Mouse (Mus musculus) embryonic fibroblast, embryonic 13.5 days (primary cell): Measurements from ENCODE around the gene Adamts14. TPM values are rescaled to one million over a fixed set of nuclear protein-coding genes. Genes with fewer than 3 reads are reported as not detected.

Experiments used
- H3K27ac ChIP-seq: 2 replicates; pipeline ENCODE4 v1.5.1; 2012; ENCODE audit warnings: low read length, control low read depth, inconsistent platforms; ENCODE audit not compliant: insufficient read depth
- H3K4me1 ChIP-seq: 2 replicates; pipeline ENCODE4 v1.6.1; 2011; ENCODE audit warnings: low read length; ENCODE audit not compliant: control insufficient read depth, insufficient read depth
- H3K4me3 ChIP-seq: 2 replicates; pipeline ENCODE4 v1.5.1; 2011; ENCODE audit warnings: mild to moderate bottlenecking, control low read depth, low read length; ENCODE audit not compliant: insufficient read depth
- CTCF ChIP-seq: IDR thresholded peaks from 2 replicates; pipeline ENCODE4 v1.5.1; 2011; ENCODE audit warnings: mild to moderate bottlenecking, control low read depth, low read length, moderate library complexity, borderline replicate concordance; ENCODE audit not compliant: insufficient read depth
- POLR2A ChIP-seq: IDR thresholded peaks from 2 replicates; pipeline ENCODE4 v1.6.1; 2011; ENCODE audit warnings: low read depth, mild to moderate bottlenecking, control low read depth, low read length, moderate library complexity
- polyA plus RNA-seq: library from polyadenylated mRNA; stranded (reverse); fragments of >200 nt; gene quantifications from 2 replicates; pipeline ENCODE4 v1.2.4, GENCODE M21; 2011; ENCODE audit warnings: low read depth; ENCODE audit not compliant: missing spikeins, insufficient read length

Gene Adamts14
- polyA plus RNA-seq, 1 experiment = 8.1 TPM

DNA sequence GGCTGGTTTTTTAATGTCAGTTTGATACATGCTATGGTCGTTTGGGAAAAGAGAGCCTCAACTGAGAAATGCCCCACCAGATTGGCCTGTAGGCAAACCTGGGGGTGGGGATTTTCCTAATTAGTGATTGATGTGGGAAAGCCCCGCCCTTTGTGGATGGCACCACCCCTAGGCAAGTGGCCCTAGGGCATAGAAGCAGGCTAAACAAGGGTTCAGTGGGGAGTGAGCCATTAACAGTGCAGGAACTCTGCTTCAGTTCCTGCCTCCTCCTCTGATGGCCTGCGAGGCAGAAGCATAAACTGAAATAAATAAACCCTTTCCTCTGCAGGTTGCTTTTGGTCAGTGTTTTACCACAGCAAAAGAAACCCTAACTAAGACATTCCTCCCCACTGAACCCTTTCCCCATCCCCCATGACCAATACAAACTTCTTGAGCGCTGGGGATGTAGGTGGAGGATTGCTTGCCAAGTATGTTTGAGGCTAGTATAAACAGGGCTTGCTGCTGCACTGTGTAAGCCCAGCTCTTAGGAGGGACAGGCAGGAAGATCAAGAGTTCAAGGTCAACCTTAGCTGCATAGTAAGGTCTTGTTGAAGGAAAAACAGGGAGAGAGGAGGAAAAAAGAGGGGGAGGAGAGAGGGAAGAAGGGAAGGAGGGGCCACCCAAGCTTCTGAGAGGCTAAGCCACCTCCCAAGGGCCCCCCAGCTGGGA, 36.4 kb downstream of the Adamts14 start:
- TF ChIP-seq CTCF (no peak), POLR2A (no peak)
- Histone ChIP-seq H3K4me3 (no peak overlapping the region), H3K27ac (no peak overlapping the region), H3K4me1 (no peaks in the 10 kb centered on the region)

DNA sequence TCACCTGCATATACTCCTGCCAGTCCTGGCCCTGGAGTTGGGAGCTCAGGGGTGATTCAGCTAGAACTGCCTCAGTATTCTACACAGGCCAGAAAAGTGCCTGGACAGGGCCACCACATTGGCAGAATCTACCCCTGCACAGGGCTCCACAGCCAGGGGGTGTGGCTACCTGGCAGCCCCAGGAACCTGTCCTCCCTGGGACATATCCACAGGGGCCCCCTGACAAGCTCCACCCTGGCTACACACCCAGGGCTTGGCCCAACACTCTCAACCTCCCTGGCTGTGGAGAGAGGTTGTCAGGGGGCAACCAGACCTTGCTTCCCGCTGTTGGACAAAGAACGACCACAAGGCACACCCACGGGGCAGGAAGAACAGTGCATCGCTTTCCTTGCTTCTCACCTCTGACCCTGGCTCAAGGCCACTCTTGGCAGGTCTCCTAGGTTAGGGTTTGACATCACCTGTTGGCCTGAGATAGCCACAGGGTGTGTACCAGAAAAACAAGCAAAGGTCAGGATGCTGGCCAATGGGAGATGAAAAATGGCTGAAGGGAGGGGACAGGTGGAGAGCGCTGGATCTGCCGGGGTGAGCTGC, 37.5 kb downstream of the Adamts14 start:
- no peak for TF ChIP-seq CTCF
- TF ChIP-seq POLR2A = no peak
- Histone ChIP-seq H3K4me3 (no peak overlapping the region), H3K4me1 (no peaks in the 10 kb centered on the region), H3K27ac (no peak overlapping the region)

DNA sequence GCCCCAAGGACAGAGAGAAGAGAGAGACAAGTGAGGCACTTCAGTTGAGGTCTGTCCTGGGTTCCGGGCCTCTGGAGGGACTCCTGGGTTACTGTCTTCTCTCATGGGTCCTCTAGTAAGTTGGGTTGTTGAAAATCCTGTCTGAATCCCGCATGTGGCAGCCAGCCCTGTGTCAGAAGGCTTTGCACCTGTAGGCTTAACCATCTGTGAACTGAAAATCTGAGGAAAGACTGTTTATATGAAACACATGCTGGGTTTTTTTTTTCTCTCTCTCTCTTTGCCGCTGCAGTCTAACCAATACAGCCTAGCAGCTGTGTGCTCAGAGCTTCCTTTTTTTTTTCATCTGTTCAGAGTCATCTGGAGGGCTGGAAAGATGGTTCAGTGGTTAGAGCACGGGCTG, 38.9 kb downstream of the Adamts14 start:
- TF ChIP-seq CTCF = no peak
- TF ChIP-seq POLR2A = no peak
- no peak overlapping the region for H3K27ac ChIP-seq
- H3K4me1 ChIP-seq = no peaks in the 10 kb centered on the region
- H3K4me3 ChIP-seq = no peak overlapping the region

DNA sequence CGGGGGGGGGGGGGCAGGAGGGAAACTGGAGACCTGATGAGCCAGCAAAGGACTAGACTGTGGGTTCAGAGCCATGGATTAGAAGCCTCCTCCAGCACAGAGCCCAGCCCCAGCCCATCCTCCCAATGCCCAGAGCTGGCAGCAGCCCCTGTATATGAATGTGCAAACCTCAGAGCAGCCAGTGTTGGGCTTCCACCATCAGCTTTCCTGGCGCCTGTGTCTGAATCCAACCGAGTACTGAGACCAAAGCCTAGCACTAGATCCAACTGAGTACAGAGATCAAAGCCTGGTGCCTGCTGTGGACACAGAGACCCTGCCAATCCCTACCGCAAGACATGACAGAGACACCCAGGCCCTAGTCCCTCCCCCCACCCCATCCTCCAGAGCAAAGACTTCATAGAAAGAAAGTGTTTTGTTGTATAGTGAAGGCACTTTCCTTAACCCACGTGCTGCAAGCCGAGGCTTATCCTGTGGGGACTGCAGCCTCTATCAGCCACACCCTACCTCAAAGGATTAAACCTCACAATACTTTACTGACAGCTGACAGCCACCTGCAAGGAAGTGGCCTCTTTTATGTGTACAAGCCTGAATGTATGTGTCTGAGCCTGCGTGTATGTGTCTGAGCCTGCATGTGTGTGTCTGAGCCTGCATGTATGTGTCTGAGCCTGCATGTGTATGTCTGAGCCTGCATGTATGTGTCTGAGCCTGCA, 40.2 kb downstream of the Adamts14 start:
- Histone ChIP-seq H3K4me1 (no peaks in the 10 kb centered on the region), H3K4me3 (no peak overlapping the region)
- no peak for TF ChIP-seq CTCF
- TF ChIP-seq POLR2A = no peak

DNA sequence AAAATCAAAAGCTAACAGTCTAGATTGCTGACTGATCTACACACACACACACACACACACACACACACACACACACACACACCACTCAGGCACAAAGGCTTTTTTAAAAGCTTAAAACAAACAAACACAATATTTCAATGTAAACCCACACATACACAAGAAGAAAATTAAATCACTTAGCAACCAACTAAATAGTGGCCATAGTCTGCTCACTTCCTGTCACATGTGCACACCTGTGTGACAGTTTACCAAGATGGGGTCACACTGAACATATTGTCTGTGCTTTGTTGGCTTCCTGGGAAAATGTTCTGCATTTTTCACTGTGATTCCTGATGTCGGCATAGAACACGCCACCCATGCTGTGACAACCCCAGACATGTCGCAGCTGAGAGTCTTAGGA, 41.5 kb downstream of the Adamts14 start:
- TF ChIP-seq CTCF (no peak), POLR2A (no peak)
- H3K4me3 ChIP-seq = no peak overlapping the region
- H3K27ac ChIP-seq = no peak overlapping the region
- no peaks in the 10 kb centered on the region for H3K4me1 ChIP-seq

More for the DNA sequence above, 40.2 kb downstream of the Adamts14 start:
- H3K27ac ChIP-seq = no peak overlapping the region

DNA sequence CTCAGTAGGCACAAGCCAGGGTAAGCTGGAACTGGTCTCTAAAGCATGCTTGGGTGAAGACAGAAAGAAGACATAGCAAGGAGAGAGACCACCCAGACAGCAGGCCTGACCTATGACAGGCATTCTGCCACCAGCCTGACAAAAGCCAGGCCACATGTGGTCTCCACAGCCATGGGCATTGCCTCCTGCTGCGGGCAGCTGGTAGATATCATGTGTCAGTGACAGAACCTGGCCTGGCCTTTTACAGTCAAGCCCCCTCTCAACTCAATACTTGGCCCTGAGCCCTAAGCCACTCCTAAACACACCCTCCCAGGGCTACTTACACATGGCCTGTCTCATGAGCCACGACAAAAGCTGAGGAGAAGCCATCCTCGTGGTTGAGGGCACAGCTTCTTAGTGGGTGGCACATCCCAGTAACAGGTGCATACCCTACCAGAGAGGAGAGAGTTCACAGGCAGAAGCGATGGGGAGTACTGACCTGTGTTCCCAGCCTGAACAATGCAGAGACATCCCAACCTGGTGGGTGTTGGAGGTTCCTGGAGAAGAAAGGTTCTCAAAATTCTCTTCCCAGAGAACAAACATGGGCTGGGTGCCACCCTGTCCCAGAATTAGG, 46.3 kb downstream of the Adamts14 start:
- Histone ChIP-seq H3K27ac (no peak overlapping the region), H3K4me3 (no peak overlapping the region), H3K4me1 (no peaks in the 10 kb centered on the region)
- TF ChIP-seq CTCF (no peak), POLR2A (no peak)

DNA sequence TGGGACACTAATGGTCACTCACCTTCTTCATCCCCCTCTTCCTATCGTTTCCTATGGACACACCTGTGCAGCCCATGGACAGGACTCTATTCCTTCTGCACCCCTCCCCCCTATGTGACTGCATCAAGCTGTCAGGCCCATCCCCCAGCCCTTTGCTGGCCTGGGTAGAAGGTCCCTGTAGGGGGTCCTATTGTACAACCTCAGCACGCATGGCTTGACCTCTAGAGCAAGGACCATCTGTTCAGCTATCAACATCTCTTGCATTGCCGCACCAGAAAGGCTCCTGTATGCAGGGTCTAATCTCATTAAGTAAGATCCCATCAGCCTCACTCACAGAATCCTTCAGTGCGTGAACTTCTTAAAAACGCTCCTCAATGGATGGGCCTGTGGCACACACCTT, 47.5 kb downstream of the Adamts14 start:
- no peak overlapping the region for H3K27ac ChIP-seq
- H3K4me3 ChIP-seq = no peak overlapping the region
- TF ChIP-seq CTCF (no peak), POLR2A (no peak)
- no peaks in the 10 kb centered on the region for H3K4me1 ChIP-seq

DNA sequence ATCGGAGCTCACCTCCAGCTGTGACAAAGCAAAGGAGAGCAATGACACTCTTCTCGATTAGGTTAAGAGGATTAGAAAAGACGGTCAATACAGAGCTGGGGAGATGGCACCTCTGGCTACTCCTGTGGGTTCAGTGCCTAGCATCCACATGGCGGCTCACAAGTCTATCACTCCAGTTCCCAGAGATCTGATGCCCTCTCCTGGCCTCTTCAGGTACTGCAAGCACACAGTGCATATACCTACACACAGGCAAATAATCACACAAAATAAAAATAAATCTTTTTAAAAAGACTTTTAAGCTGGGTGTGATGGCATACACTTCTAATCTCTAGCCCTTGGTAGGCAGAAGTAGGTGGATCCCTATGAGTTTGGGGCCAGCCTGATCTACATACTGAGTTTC, 53.9 kb downstream of the Adamts14 start:
- Histone ChIP-seq H3K4me1 (no peaks in the 10 kb centered on the region), H3K4me3 (no peak overlapping the region), H3K27ac (no peak overlapping the region)
- no peak for TF ChIP-seq POLR2A
- TF ChIP-seq CTCF = no peak

DNA sequence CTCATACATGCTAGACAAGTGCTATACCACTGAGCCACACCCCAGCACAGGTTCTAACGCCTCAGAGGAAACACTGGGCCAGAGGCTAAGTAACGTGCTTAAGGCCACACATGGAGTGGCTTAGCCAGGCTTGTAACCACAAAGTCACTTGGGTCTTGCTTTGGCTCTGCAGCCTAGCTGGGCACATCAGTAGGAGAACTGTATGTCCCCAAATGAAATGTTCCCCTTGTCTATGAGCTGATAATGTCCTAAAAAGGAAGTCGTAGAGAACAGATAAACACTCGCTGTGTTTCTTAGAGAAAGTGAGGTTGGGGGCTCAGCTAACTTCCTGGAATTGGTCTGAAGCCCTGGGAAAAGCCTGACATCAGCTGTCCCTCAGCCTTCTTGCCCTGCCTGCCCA, 57.1 kb downstream of the Adamts14 start:
- TF ChIP-seq CTCF (no peak), POLR2A (no peak)
- H3K4me1 ChIP-seq = no peaks in the 10 kb centered on the region
- no peak overlapping the region for H3K4me3 ChIP-seq
- H3K27ac ChIP-seq = no peak overlapping the region
